Mouse (Mus musculus) 3T3-L1 (cell line): ENCODE measurements around the gene Fam221b.

ENCODE experiments used
- DNase-seq: peaks from one replicate; pipeline ENCODE4 v3.0.0-alpha.2; 2015; ENCODE audit warnings: low read depth, low spot score

The Fam221b gene

DNA sequence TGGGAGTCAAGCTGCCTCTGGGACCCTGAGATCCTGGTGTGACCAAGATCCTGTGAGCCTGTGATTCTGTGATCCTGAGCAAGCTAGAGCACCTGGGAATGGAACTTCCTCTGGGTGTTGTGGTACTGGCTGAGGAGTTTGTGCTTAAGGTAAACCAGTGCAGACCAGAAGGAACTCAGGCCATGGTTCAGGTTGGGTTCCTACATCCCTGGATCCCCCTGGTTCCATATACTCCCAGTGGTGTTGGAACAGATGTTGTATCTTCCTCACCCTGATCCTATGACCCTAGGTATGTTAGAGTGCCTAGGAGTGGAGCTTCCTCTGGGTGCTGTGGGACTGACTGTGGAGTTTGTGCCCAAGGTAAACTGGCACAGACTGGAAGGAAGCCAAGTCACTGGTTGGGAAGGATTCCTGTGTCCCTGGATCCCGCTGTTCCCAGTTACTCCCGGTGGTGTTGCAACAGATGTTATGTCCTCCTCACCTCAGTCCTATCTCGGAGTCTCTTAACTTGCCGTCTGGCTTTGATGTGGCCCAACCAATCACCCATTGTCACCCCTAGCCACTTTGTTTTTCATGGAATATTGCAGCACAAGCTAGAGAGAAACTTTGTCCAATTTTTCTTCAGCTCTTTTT, 48.7 kb downstream of the Fam221b start:
- no peak for DNase-seq

DNA sequence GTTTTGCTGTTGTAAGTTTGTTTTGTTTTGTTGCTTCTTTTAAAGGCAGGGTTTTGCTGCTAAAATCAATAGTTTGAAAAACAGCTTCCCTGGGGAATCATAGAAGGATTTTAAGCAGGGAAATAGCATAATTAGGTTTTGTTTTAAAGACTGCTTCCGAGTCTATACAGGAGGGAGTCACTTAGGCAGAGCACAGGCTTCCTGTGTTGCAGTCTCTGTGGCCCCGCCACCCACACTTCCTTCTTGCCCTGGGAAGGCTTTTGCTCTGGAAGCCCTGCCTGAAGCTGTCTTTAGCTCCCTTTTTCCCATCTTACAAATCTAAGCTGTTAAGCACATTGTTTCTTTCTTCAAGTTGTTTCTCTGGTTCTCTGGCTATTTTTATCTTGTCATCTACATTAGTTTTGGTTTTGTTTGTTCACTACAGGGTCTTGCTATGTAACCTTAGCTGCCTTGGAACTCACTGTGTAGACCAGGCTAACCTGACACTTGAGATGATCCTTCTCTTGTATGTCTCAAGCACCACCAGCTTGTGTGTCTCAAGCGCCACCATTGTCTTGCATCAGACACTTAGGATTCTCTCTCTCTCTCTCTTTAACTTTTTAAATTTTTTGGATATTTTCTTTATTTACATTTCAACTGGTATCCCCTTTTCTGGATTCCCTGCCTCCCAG, 55.8 kb downstream of the Fam221b start:
- DNase-seq = no peak

DNA sequence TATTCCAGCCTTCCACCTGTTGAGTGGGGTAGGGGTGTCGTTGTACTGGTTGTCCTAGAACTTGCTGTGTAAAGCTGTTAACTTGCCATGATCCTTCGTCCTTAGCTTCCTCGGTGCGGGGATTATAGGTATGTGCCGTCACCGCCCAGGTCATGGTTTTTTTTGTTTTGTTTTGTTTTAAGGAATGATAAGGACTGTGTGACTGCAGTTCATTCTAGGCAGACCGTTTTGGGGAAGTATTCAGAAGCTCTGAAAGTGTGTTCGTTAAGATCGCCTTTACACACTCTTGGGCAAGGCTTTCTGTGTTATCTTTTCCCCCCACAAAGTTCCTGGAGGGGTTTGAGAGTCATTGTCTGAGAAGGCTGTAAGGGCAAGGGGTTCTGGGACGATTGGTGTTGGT, 56.4 kb downstream of the Fam221b start:
- no peak for DNase-seq
